Mouse (Mus musculus) cerebral cortex, adult 2 months (tissue): ENCODE measurements around the gene Zc3hc1.

Experiments used
- WGBS: fragments of 180-500 bp; shearing (Covaris S2); methylation state at CpG from one replicate; pipeline ENCODE4 v1.1.7; 2018; 5-methylcytosine and 5-hydroxymethylcytosine counted together

Gene Zc3hc1

GRCm38 (mm10) chr6:30390714-30391697 lies at the start of gene Zc3hc1:
Gene Zc3hc1, minus strand, starts transcription at chr6:30391028.
- WGBS, result 15% methylated on average over 33 of the region's 33 CpGs

- 71% methylated on average over 10 of the region's 10 CpGs for WGBS
Measured at GRCm38 (mm10) chr6:30439576-30439975, 48.7 kb upstream of the Zc3hc1 start.

GRCm38 (mm10) chr6:30437054-30437453 lies 46.2 kb upstream of the Zc3hc1 start:
- 65% methylated on average over 3 of the region's 3 CpGs for WGBS

GRCm38 (mm10) chr6:30436476-30436875 lies 45.6 kb upstream of the Zc3hc1 start:
- 91% methylated on average over 3 of the region's 3 CpGs for WGBS

GRCm38 (mm10) chr6:30432461-30433192 lies 41.8 kb upstream of the Zc3hc1 start:
- 51% methylated on average over 3 of the region's 3 CpGs for WGBS

GRCm38 (mm10) chr6:30416801-30417200 lies 26.0 kb upstream of the Zc3hc1 start:
- 78% methylated on average over 7 of the region's 7 CpGs for WGBS

- 94% methylated on average over 2 of the region's 2 CpGs for WGBS
Measured at GRCm38 (mm10) chr6:30416126-30416525, 25.3 kb upstream of the Zc3hc1 start.

GRCm38 (mm10) chr6:30411311-30411710 lies 20.5 kb upstream of the Zc3hc1 start:
- WGBS, result 66% methylated on average over 4 of the region's 4 CpGs

- 87% methylated on average over 7 of the region's 7 CpGs for WGBS
Measured at GRCm38 (mm10) chr6:30409399-30410093, 18.7 kb upstream of the Zc3hc1 start.

- 87% methylated on average over 4 of the region's 4 CpGs for WGBS
Measured at GRCm38 (mm10) chr6:30408276-30408675, 17.4 kb upstream of the Zc3hc1 start.

GRCm38 (mm10) chr6:30404671-30405070 lies 13.8 kb upstream of the Zc3hc1 start:
- 65% methylated on average over 5 of the region's 5 CpGs for WGBS

GRCm38 (mm10) chr6:30403465-30403864 lies 12.6 kb upstream of the Zc3hc1 start:
- 6% methylated on average over 4 of the region's 4 CpGs for WGBS

GRCm38 (mm10) chr6:30402091-30402491 lies 11.3 kb upstream of the Zc3hc1 start:
- under 1% methylated on average over 29 of the region's 29 CpGs for WGBS

- under 1% methylated on average over 41 of the region's 41 CpGs for WGBS
Measured at GRCm38 (mm10) chr6:30401308-30402015, 10.6 kb upstream of the Zc3hc1 start, which contains the start of gene Klhdc10. Gene Klhdc10, plus strand, starts transcription at chr6:30401868.

GRCm38 (mm10) chr6:30400716-30401115 lies 9.9 kb upstream of the Zc3hc1 start:
- 2% methylated on average over 7 of the region's 7 CpGs for WGBS

- 82% methylated on average over 5 of the region's 5 CpGs for whole genome bisulfite sequencing
Measured at GRCm38 (mm10) chr6:30400146-30400545, 9.3 kb upstream of the Zc3hc1 start.

GRCm38 (mm10) chr6:30391996-30392395 lies 1.2 kb upstream of the Zc3hc1 start:
- 93% methylated on average over 7 of the region's 7 CpGs for WGBS

GRCm38 (mm10) chr6:30390271-30390670 lies 557 bp downstream of the Zc3hc1 start:
- 23% methylated on average over 4 of the region's 4 CpGs for WGBS

- WGBS, result 69% methylated on average over 3 of the region's 3 CpGs
Measured at GRCm38 (mm10) chr6:30381116-30381515, 9.7 kb downstream of the Zc3hc1 start.

- 62% methylated on average over 1 of the region's 1 CpGs for WGBS
Measured at GRCm38 (mm10) chr6:30375791-30376190, 15.0 kb downstream of the Zc3hc1 start.
